Mouse (Mus musculus): ENCODE measurements around the gene Nlrc3. TPM values are rescaled to one million over a fixed set of nuclear protein-coding genes. Genes with fewer than 3 reads are reported as not detected.

Nlrc3 gene
- total and polyA plus RNA-seq, 2 experiments from 2014 or later = 0.63 to 1.3 TPM

- Histone ChIP-seq H3K4me1 (ENCODE audit: insufficient read depth, low read length) (no peaks in the 10 kb centered on the region), H3K4me3 (ENCODE audit: low read length) (no peak overlapping the region), H3K4me2 (ENCODE audit: low read depth, low read length) (no peak overlapping the region), H3K9me3 (ENCODE audit: low read length) (no peaks in the 10 kb centered on the region), H3K27ac (no peak overlapping the region), H3K27me3 (ENCODE audit: insufficient read depth, low read length) (no peaks in the 10 kb centered on the region), H3K9ac (replicated peaks; ENCODE audit: low read length) (no peak overlapping the region), H3K36me3 (ENCODE audit: insufficient read depth, low read length) (no peaks in the 10 kb centered on the region)
- DNase-seq (ENCODE audit: low spot score) (no peak), ATAC-seq (no peak)
- WGBS = 82% methylated on average over 3 of the region's 3 CpGs
- TF ChIP-seq CTCF (IDR thresholded peaks at IDR 0.05; ENCODE audit: low read depth) = no peak
Measured at GRCm38 (mm10) chr16:3965534-3965933, 10.9 kb downstream of the Nlrc3 start.

GRCm38 (mm10) chr16:3964990-3965389 lies 11.4 kb downstream of the Nlrc3 start:
- no peak for TF ChIP-seq CTCF (IDR thresholded peaks at IDR 0.05; ENCODE audit: low read depth)
- 77% methylated on average over 10 of the region's 10 CpGs for WGBS
- H3K27me3 ChIP-seq (ENCODE audit: insufficient read depth, low read length) = no peaks in the 10 kb centered on the region
- no peak overlapping the region for H3K27ac ChIP-seq
- no peak overlapping the region for H3K4me2 ChIP-seq (ENCODE audit: low read depth, low read length)
- no peak overlapping the region for H3K9ac ChIP-seq (replicated peaks; ENCODE audit: low read length)
- DNase-seq (ENCODE audit: low spot score) (no peak), ATAC-seq (no peak)
- no peaks in the 10 kb centered on the region for H3K36me3 ChIP-seq (ENCODE audit: insufficient read depth, low read length)
- H3K4me1 ChIP-seq (ENCODE audit: insufficient read depth, low read length) = no peaks in the 10 kb centered on the region
- no peaks in the 10 kb centered on the region for H3K9me3 ChIP-seq (ENCODE audit: low read length)
- H3K4me3 ChIP-seq (ENCODE audit: low read length) = no peak overlapping the region

DNA sequence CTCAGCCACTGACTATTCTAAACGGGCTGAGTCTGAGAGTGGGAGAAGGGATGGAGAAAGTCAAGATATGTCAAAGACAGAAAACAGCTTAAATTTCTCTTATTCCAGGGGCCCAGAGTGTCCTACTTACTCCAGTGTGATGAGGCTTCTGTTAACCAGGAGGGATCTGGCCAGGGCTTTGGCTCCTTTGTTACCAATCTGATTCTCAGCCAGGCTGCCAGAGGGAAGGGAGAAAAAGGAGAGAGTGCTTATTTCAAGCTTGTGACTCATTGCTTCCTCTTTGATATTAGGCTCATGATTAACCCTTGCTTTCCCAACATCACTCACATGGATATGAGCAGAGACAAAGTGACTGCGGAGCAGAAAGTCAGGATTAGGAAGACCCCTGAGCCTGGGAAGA lies 17.2 kb downstream of the Nlrc3 start:
- 79% methylated on average over 2 of the region's 2 CpGs for WGBS
- TF ChIP-seq CTCF (IDR thresholded peaks at IDR 0.05; ENCODE audit: low read depth) = no peak
- no peak for ATAC-seq
- DNase-seq (ENCODE audit: low spot score) = no peak
- H3K4me3 ChIP-seq (ENCODE audit: low read length) = no peak overlapping the region
- no peaks in the 10 kb centered on the region for H3K9me3 ChIP-seq (ENCODE audit: low read length)
- no peak overlapping the region for H3K4me2 ChIP-seq (ENCODE audit: low read depth, low read length)
- H3K27ac ChIP-seq = no peak overlapping the region
- no peaks in the 10 kb centered on the region for H3K27me3 ChIP-seq (ENCODE audit: insufficient read depth, low read length)
- no peaks in the 10 kb centered on the region for H3K36me3 ChIP-seq (ENCODE audit: insufficient read depth, low read length)
- no peaks in the 10 kb centered on the region for H3K4me1 ChIP-seq (ENCODE audit: insufficient read depth, low read length)
- H3K9ac ChIP-seq (replicated peaks; ENCODE audit: low read length) = no peak overlapping the region

DNA sequence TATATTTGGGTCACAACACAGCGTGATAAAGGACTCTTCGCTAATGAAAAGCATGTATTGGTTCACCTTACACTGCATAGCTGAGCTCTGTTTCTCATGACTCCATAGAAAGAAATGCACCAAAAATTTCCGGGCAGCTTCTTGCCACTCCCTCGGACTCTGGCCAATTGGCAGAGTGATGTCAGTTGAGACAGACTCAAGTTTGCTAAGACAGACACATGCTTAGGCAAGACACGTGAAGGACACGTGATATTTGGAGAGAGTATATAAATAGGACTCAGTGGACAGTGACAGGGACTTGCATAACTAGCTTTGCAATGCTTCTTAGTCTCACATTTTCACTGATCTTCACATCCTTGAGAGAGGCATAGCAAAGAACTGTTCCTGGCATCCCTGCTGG lies 20.1 kb downstream of the Nlrc3 start:
- TF ChIP-seq CTCF (IDR thresholded peaks at IDR 0.05; ENCODE audit: low read depth) = no peak
- no peaks in the 10 kb centered on the region for H3K27me3 ChIP-seq (ENCODE audit: insufficient read depth, low read length)
- no peak for ATAC-seq
- H3K4me1 ChIP-seq (ENCODE audit: insufficient read depth, low read length) = no peaks in the 10 kb centered on the region
- no peak overlapping the region for H3K4me3 ChIP-seq (ENCODE audit: low read length)
- no peak for DNase-seq (ENCODE audit: low spot score)
- no peaks in the 10 kb centered on the region for H3K9me3 ChIP-seq (ENCODE audit: low read length)
- 85% methylated on average over 6 of the region's 6 CpGs for WGBS
- H3K9ac ChIP-seq (replicated peaks; ENCODE audit: low read length) = no peak overlapping the region
- no peak overlapping the region for H3K27ac ChIP-seq
- H3K36me3 ChIP-seq (ENCODE audit: insufficient read depth, low read length) = no peaks in the 10 kb centered on the region
- H3K4me2 ChIP-seq (ENCODE audit: low read depth, low read length) = no peak overlapping the region

- Histone ChIP-seq H3K9me3 (ENCODE audit: low read length) (no peaks in the 10 kb centered on the region), H3K27me3 (ENCODE audit: insufficient read depth, low read length) (no peaks in the 10 kb centered on the region), H3K4me1 (ENCODE audit: insufficient read depth, low read length) (no peaks in the 10 kb centered on the region), H3K9ac (replicated peaks; ENCODE audit: low read length) (no peak overlapping the region), H3K27ac (no peak overlapping the region), H3K36me3 (ENCODE audit: insufficient read depth, low read length) (no peaks in the 10 kb centered on the region), H3K4me2 (ENCODE audit: low read depth, low read length) (no peak overlapping the region), H3K4me3 (ENCODE audit: low read length) (no peak overlapping the region)
- 88% methylated on average over 1 of the region's 1 CpGs for WGBS
- ATAC-seq (no peak), DNase-seq (ENCODE audit: low spot score) (no peak)
- TF ChIP-seq CTCF (IDR thresholded peaks at IDR 0.05; ENCODE audit: low read depth) = no peak
Measured at GRCm38 (mm10) chr16:3951141-3951540, 25.3 kb downstream of the Nlrc3 start.

GRCm38 (mm10) chr16:3934701-3935100 lies 41.7 kb downstream of the Nlrc3 start:
- no peak for TF ChIP-seq CTCF (IDR thresholded peaks at IDR 0.05; ENCODE audit: low read depth)
- no peaks in the 10 kb centered on the region for H3K4me1 ChIP-seq (ENCODE audit: insufficient read depth, low read length)
- DNase-seq (ENCODE audit: low spot score) = no peak
- H3K4me2 ChIP-seq (ENCODE audit: low read depth, low read length) = no peak overlapping the region
- peaks cover 52% of the 10 kb centered on the region for H3K36me3 ChIP-seq (ENCODE audit: insufficient read depth, low read length)
- WGBS = 89% methylated on average over 4 of the region's 4 CpGs
- ATAC-seq = no peak
- no peak overlapping the region for H3K4me3 ChIP-seq (ENCODE audit: low read length)
- H3K9me3 ChIP-seq (ENCODE audit: low read length) = no peaks in the 10 kb centered on the region
- H3K27me3 ChIP-seq (ENCODE audit: insufficient read depth, low read length) = no peaks in the 10 kb centered on the region
- H3K9ac ChIP-seq (replicated peaks; ENCODE audit: low read length) = no peak overlapping the region
- no peak overlapping the region for H3K27ac ChIP-seq

DNA sequence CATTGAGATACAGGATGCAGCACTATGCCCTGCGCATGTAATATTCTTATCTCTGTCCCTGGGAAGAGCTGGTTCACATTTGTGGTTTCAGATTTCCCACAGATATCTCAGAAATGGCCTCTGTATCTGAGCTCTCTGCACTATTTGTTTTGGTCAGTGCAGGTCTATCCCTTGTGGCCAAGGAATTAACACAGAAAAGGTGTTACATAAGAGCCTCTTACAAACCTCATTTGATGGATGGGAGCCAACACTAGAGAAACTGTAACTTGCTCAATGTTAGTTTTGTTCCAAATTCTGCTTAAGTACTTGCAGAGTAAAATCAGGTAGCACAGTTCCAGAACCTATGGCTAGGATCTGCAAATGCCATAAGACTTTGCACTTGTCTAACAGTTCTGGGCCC lies 42.3 kb downstream of the Nlrc3 start:
- H3K9me3 ChIP-seq (ENCODE audit: low read length) = no peaks in the 10 kb centered on the region
- H3K27me3 ChIP-seq (ENCODE audit: insufficient read depth, low read length) = no peaks in the 10 kb centered on the region
- no peak overlapping the region for H3K4me3 ChIP-seq (ENCODE audit: low read length)
- H3K9ac ChIP-seq (replicated peaks; ENCODE audit: low read length) = no peak overlapping the region
- 97% methylated on average over 1 of the region's 1 CpGs for WGBS
- no peak for ATAC-seq
- no peak overlapping the region for H3K27ac ChIP-seq
- H3K4me1 ChIP-seq (ENCODE audit: insufficient read depth, low read length) = no peaks in the 10 kb centered on the region
- TF ChIP-seq CTCF (IDR thresholded peaks at IDR 0.05; ENCODE audit: low read depth) = no peak
- peaks cover 53% of the 10 kb centered on the region for H3K36me3 ChIP-seq (ENCODE audit: insufficient read depth, low read length)
- no peak for DNase-seq (ENCODE audit: low spot score)
- H3K4me2 ChIP-seq (ENCODE audit: low read depth, low read length) = no peak overlapping the region

All from hindbrain, postnatal 0 days (tissue).